Mouse (Mus musculus) liver, postnatal 0 days (tissue): ENCODE data around the gene E130311K13Rik.

Experiments
- CTCF ChIP-seq: sonication (generic); IDR thresholded peaks from 2 replicates; pipeline ENCODE4 v1.5.1; 2016; ENCODE audit warnings: antibody characterized with exemption, low read depth
- EP300 ChIP-seq: IDR thresholded peaks from 2 replicates; pipeline ENCODE4 v1.6.1; 2016; ENCODE audit warnings: antibody characterized with exemption, low read depth, mild to moderate bottlenecking

DNA sequence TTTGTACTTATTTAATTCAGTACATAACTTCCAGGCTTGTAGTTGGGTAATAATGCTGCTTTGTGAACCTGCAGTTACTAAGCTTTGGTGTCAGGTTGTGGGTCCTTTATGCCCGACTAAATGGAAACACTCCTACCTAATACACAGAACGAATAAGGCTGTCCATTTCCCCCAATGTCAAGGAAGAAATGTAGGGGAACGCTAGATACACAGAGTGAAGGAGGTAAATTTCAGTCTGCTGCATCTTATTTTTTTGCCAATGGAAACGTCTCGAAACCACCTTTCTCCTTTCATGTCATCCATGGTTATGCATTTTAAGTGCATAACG, 35.6 kb upstream of the E130311K13Rik start:
- TF ChIP-seq CTCF (no peak), EP300 (no peak)
